Mouse (Mus musculus) leukemia stem cell, adult 10-12 weeks (primary cell): ENCODE measurements around the gene Adh1. TPM values are rescaled to one million over a fixed set of nuclear protein-coding genes. Genes with fewer than 3 reads are reported as not detected.

Experiments
- polyA plus RNA-seq: library from polyadenylated mRNA; stranded (reverse); fragments of >175 nt; gene quantifications from 2 replicates; pipeline ENCODE4 v1.2.3, GENCODE M21; 2012; ENCODE audit warnings: low replicate concordance

The Adh1 gene
- not detected in 2 replicates for polyA plus RNA-seq

GRCm38 (mm10) chr3:138260721-138261669 is at the start of gene Adh1:
Adh1 (plus strand) TSS chr3:138260991.

GRCm38 (mm10) chr3:138217631-138218264 is 43.0 kb upstream of the Adh1 start, which contains the start of gene Adh7:
Adh7 (plus strand) TSS chr3:138217760.

DNA sequence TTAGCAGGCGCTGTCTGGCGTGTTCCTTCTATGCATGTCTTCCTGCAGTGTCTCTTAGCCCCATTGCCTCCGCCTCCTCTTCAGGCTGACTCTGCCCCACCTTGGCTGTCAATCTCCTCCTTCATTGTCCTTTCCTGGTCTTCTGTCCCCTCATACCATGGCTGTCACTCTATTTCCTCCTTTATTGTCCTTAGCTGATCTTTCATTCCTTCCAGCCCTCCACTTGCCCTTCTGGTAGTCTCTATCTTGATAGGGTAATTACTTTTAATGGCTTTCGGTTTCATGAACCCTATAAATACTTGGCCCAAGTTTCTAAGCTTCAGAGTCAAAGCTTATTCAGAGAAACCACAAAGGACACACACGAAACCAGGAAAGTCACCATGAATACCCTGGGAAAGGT is 52.2 kb downstream of the Adh1 start, which contains the start of gene Adh6a:
Adh6a (plus strand) TSS at position 322 of the 400 bp plus-strand sequence.

Other genes starting within 250 kb of the Adh1 start
- 0.05 TPM in 1 of 2 replicates, not detected in the other for gene 1110002E22Rik, start 195.9 kb upstream of the Adh1 start, polyA plus RNA-seq
- not detected in 2 replicates for gene Gm5105, start 193.6 kb upstream of the Adh1 start, polyA plus RNA-seq
- gene Trmt10a, start 117.5 kb upstream of the Adh1 start, polyA plus RNA-seq = 1.5 and 3.8 TPM in 2 replicates
- 0.23 and 0.35 TPM in 2 replicates for gene Mttp, start 116.0 kb upstream of the Adh1 start, polyA plus RNA-seq
- gene 4930579F01Rik, start 67.2 kb upstream of the Adh1 start, polyA plus RNA-seq = not detected in 2 replicates
- not detected in 2 replicates for gene Adh7, start 43.2 kb upstream of the Adh1 start, polyA plus RNA-seq
- not detected in 2 replicates for gene Adh6a, start 52.3 kb downstream of the Adh1 start, polyA plus RNA-seq
- gene Adh6b, start 80.8 kb downstream of the Adh1 start, polyA plus RNA-seq = not detected in 2 replicates
- not detected in 2 replicates for gene Adh4, start 154.5 kb downstream of the Adh1 start, polyA plus RNA-seq
- gene Adh5, start 182.1 kb downstream of the Adh1 start, polyA plus RNA-seq = 1.8 and 11.1 TPM in 2 replicates
- gene Metap1, start 228.5 kb downstream of the Adh1 start, polyA plus RNA-seq = 11.5 and 19.4 TPM in 2 replicates